Mouse (Mus musculus): ENCODE measurements around the gene Atp2b4.

DNA sequence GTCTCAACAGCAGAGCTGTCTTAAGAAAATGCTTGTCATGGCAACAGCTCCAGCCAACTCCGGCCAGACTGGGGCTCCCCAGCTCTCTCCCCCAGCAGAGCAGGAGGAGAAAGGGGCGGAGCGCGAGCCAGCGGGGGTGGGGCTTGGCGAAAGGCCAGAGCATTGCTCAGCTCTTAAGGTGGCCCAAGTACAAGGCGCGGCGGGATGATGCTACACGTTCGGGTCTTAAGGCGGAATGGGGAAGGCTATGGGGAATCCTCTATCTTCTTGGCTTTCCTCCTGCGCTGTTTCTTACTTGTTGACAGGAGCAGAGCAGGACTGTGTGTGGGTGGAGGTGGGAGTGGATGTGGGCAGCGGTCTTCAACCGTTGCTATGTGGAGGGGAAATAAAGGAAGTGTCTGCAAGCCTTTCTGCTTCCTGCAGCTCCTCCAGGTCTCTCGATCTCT is at the start of gene Atp2b4:
- TF ChIP-seq CTCF (IDR thresholded peaks at IDR 0.05; ENCODE audit: low read depth) (no peak), EP300 (IDR thresholded peaks at IDR 0.05; ENCODE audit: low read depth) (peak; percentile 42; the same call in 1 of the 2 replicates)
